ENCODE assay signal across 8 mouse cellular contexts in the genomic region with DNA sequence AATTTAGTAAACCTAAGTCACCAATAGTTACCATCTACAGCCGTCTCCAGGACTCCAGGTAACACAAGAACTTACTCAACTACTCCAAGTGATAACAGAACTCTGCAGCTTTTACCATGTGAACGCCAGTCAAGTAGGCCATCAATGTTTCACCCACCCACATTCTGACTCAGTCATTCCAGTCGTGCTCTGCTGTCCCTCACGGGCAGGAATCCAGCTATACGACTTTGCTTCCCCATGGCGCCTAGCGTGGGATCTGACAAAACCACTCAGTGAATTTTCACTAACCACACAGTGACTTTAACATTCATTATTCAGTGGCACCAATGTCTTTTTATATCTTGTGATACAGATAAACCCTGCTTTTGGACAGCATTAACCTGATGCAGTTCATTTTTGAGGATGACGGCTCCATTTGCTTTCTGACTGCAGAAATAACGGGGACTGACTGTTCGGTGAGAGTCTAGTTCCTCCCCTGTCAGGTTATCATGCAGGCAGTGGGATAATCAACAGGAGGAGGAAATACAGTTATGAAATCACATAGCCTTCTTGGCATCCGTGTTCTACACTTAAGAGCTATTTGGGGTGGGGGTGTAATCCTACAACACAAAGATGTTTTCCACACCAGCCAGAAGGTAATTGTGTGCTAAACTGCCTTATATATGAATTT.
DNase-seq lines count a peak whose midpoint lies in the region; ATAC-seq and TF ChIP-seq lines count a peak whose summit lies in the region.

No protein-coding gene starts in this region.

- no peak for DNase-seq in heart, embryonic 10.5 days (ENCODE audit: low spot score)
- DNase-seq in heart, postnatal 4 days = no peak
- no peak for DNase-seq in limb, embryonic 11.5 days (ENCODE audit: low spot score)
- DNase-seq in layer of hippocampus, adult 8-10 months (ENCODE audit: low spot score in 2 of 2) = no peak
- no peak for DNase-seq in thymus, adult 18-20 months

- H3K27ac ChIP-seq in heart, embryonic 10.5 days = 0 out of 2 replicates have a peak overlapping the region, but pooled peaks have one; percentile 7
- H3K27ac ChIP-seq in embryonic facial prominence, embryonic 15.5 days (replicated peaks) = peak overlapping the region; percentile 100
- peak overlapping the region; percentile 85 for H3K27ac ChIP-seq in limb, embryonic 11.5 days (replicated peaks; ENCODE audit: low read depth, low read length)
- H3K27ac ChIP-seq in stomach, embryonic 16.5 days (ENCODE audit: low read length) = no peak overlapping the region

- H3K9me3 ChIP-seq in heart, embryonic 10.5 days = no peaks in the 10 kb centered on the region
- no peaks in the 10 kb centered on the region for H3K9me3 ChIP-seq in embryonic facial prominence, embryonic 15.5 days (replicated peaks)
- H3K9me3 ChIP-seq in limb, embryonic 11.5 days (ENCODE audit: control insufficient read depth, low read length) = no peaks in the 10 kb centered on the region; the same call in 1 of the 2 replicates
- H3K9me3 ChIP-seq in stomach, embryonic 16.5 days (replicated peaks; ENCODE audit: control insufficient read depth, low read length) = no peaks in the 10 kb centered on the region

- H3K4me3 ChIP-seq in heart, embryonic 10.5 days = peak overlapping the region; percentile 97
- no peak overlapping the region for H3K4me3 ChIP-seq in C2C12 (ENCODE audit: insufficient read depth, poor library complexity, severe bottlenecking)
- peak overlapping the region; percentile 91 for H3K4me3 ChIP-seq in embryonic facial prominence, embryonic 15.5 days (replicated peaks)
- peak overlapping the region; percentile 64; the same call in 1 of the 2 replicates for H3K4me3 ChIP-seq in limb, embryonic 11.5 days (ENCODE audit: low read depth, low read length)
- H3K4me3 ChIP-seq in stomach, embryonic 16.5 days (replicated peaks; ENCODE audit: low read length) = peak overlapping the region; percentile 92

- peaks cover 47% of the 10 kb centered on the region for H3K79me2 ChIP-seq in C2C12 (ENCODE audit: control insufficient read depth, insufficient read depth)

- peaks cover 34% of the 10 kb centered on the region for H3K36me3 ChIP-seq in heart, embryonic 10.5 days
- H3K36me3 ChIP-seq in C2C12 (ENCODE audit: control insufficient read depth, insufficient read depth) = peaks cover 44% of the 10 kb centered on the region
- H3K36me3 ChIP-seq in embryonic facial prominence, embryonic 15.5 days = peaks cover 17% of the 10 kb centered on the region
- H3K36me3 ChIP-seq in limb, embryonic 11.5 days (ENCODE audit: control insufficient read depth, insufficient read depth, low read length) = peaks cover 10% of the 10 kb centered on the region; the same call in 1 of the 2 replicates
- H3K36me3 ChIP-seq in stomach, embryonic 16.5 days (ENCODE audit: control insufficient read depth, insufficient read depth, low read length) = peaks cover 14% of the 10 kb centered on the region; the same call in 1 of the 2 replicates

- peaks cover 25% of the 10 kb centered on the region for H3K4me1 ChIP-seq in heart, embryonic 10.5 days
- peaks cover 19% of the 10 kb centered on the region for H3K4me1 ChIP-seq in embryonic facial prominence, embryonic 15.5 days
- H3K4me1 ChIP-seq in limb, embryonic 11.5 days (ENCODE audit: control insufficient read depth, insufficient read depth, low read length) = peaks cover 10% of the 10 kb centered on the region
- H3K4me1 ChIP-seq in stomach, embryonic 16.5 days (ENCODE audit: control insufficient read depth, insufficient read depth, low read length) = peaks cover 18% of the 10 kb centered on the region

- peak overlapping the region; percentile 57 for H3ac ChIP-seq in C2C12 (ENCODE audit: control insufficient read depth, insufficient read length, low read depth)

- no peaks in the 10 kb centered on the region for H3K27me3 ChIP-seq in heart, embryonic 10.5 days (ENCODE audit: insufficient read depth, poor library complexity, severe bottlenecking)
- H3K27me3 ChIP-seq in C2C12 (ENCODE audit: control insufficient read depth, insufficient read depth, insufficient read length) = no peaks in the 10 kb centered on the region
- H3K27me3 ChIP-seq in embryonic facial prominence, embryonic 15.5 days = no peaks in the 10 kb centered on the region
- H3K27me3 ChIP-seq in limb, embryonic 11.5 days (ENCODE audit: control insufficient read depth, insufficient read depth, low read length) = no peaks in the 10 kb centered on the region
- H3K27me3 ChIP-seq in stomach, embryonic 16.5 days (ENCODE audit: control insufficient read depth, insufficient read depth, low read length) = no peaks in the 10 kb centered on the region

- peak overlapping the region; percentile 45 for H3K4me2 ChIP-seq in embryonic facial prominence, embryonic 15.5 days (replicated peaks)
- H3K4me2 ChIP-seq in limb, embryonic 11.5 days (ENCODE audit: low read depth, severe bottlenecking) = peak overlapping the region; percentile 60
- H3K4me2 ChIP-seq in stomach, embryonic 16.5 days (ENCODE audit: low read depth, low read length) = peak overlapping the region; percentile 63

- peaks cover 34% of the 10 kb centered on the region for H3K79me3 ChIP-seq in C2C12 (ENCODE audit: low read depth)

- ATAC-seq in embryonic facial prominence, embryonic 15.5 days (ENCODE audit: insufficient number of reproducible peaks, low FRiP score, low TSS enrichment, low read depth) = no peak
- ATAC-seq in limb, embryonic 11.5 days (ENCODE audit: insufficient number of reproducible peaks, low FRiP score, low TSS enrichment, low read depth) = no peak
- ATAC-seq in stomach, embryonic 16.5 days (ENCODE audit: insufficient read depth, low FRiP score) = no peak

- 68% methylated on average over 11 of the region's 11 CpGs for WGBS in heart, embryonic 10.5 days
- 55% methylated on average over 11 of the region's 11 CpGs for WGBS in embryonic facial prominence, embryonic 15.5 days
- WGBS in limb, embryonic 11.5 days = 91% methylated on average over 11 of the region's 11 CpGs
- WGBS in stomach, embryonic 16.5 days = 77% methylated on average over 11 of the region's 11 CpGs

- TF ChIP-seq CTCF in C2C12 (IDR thresholded peaks at IDR 0.05; ENCODE audit: control insufficient read depth, insufficient read depth, insufficient read length) = no peak

- 0 out of 2 replicates have a peak overlapping the region, but pooled peaks have one; percentile 100 for H3K9ac ChIP-seq in embryonic facial prominence, embryonic 15.5 days
- no peak overlapping the region for H3K9ac ChIP-seq in limb, embryonic 11.5 days (ENCODE audit: low read length)
- no peak overlapping the region for H3K9ac ChIP-seq in stomach, embryonic 16.5 days (ENCODE audit: low read length)

TF ChIP-seq in C2C12, 6 proteins besides CTCF, POLR2A, EP300 and RAD21:
- TF ChIP-seq CEBPB (IDR thresholded peaks at IDR 0.05; ENCODE audit: low read depth) (no peak), FOSL1 (IDR thresholded peaks at IDR 0.05; ENCODE audit: insufficient read depth, low read length, poor library complexity, severe bottlenecking) (no peak)
